Mouse (Mus musculus) thymus, adult 2 months (tissue): ENCODE results near the gene Gcdh. TPM values are rescaled to one million over a fixed set of nuclear protein-coding genes. Genes with fewer than 3 reads are reported as not detected.

Source experiments
- DNase-seq: peaks from one replicate; pipeline ENCODE4 v3.0.0; 2021
- H3K27ac ChIP-seq: fragments of 200-500 bp; 2 replicates; pipeline ENCODE4 v1.5.1; 2012; ENCODE audit warnings: low read length, control low read depth; ENCODE audit not compliant: control insufficient read depth, insufficient read depth
- H3K27me3 ChIP-seq: fragments of 200-500 bp; 2 replicates; pipeline ENCODE4 v1.6.1; 2012; ENCODE audit warnings: mild to moderate bottlenecking, low read length, moderate library complexity, mixed read lengths; ENCODE audit not compliant: control insufficient read depth, insufficient read depth
- H3K36me3 ChIP-seq: fragments of 200-500 bp; 2 replicates; pipeline ENCODE4 v1.6.1; 2012; ENCODE audit warnings: mild to moderate bottlenecking, low read length, moderate library complexity; ENCODE audit not compliant: control insufficient read depth, insufficient read depth
- H3K4me1 ChIP-seq: fragments of 200-500 bp; replicated peaks from 2 replicates; pipeline ENCODE4 v1.6.1; 2012; ENCODE audit warnings: low read length; ENCODE audit not compliant: control insufficient read depth, insufficient read depth
- H3K4me3 ChIP-seq: fragments of 200-500 bp; 2 replicates; pipeline ENCODE4 v1.5.1; 2012; ENCODE audit warnings: mild to moderate bottlenecking, low read length, control low read depth, moderate library complexity; ENCODE audit not compliant: control insufficient read depth, insufficient read depth
- CTCF ChIP-seq: fragments of 200-500 bp; IDR thresholded peaks from 2 replicates; pipeline ENCODE4 v1.5.1; 2012; ENCODE audit warnings: mild to moderate bottlenecking, control low read depth, low read length, moderate library complexity, borderline replicate concordance; ENCODE audit not compliant: control insufficient read depth, poor library complexity, insufficient read depth; ENCODE audit errors: extremely low read depth
- POLR2A ChIP-seq: fragments of 200-500 bp; IDR thresholded peaks from 2 replicates; pipeline ENCODE4 v1.6.1; 2012; ENCODE audit warnings: mild to moderate bottlenecking, low read length, control low read depth, moderate library complexity; ENCODE audit not compliant: control insufficient read depth, poor library complexity, insufficient read depth; ENCODE audit errors: extremely low read depth
- WGBS: fragments of 180-500 bp; shearing (Covaris S2); methylation state at CpG from one replicate; pipeline ENCODE4 v1.1.7; 2018; 5-methylcytosine and 5-hydroxymethylcytosine counted together
- polyA plus RNA-seq: library from polyadenylated mRNA; depleted of rRNA; stranded (reverse); fragments of >200 nt; gene quantifications from 2 replicates; pipeline ENCODE4 v1.2.3, GENCODE M21; 2012

Gene Gcdh
- polyA plus RNA-seq, 1 experiment = 85.2 TPM

DNA sequence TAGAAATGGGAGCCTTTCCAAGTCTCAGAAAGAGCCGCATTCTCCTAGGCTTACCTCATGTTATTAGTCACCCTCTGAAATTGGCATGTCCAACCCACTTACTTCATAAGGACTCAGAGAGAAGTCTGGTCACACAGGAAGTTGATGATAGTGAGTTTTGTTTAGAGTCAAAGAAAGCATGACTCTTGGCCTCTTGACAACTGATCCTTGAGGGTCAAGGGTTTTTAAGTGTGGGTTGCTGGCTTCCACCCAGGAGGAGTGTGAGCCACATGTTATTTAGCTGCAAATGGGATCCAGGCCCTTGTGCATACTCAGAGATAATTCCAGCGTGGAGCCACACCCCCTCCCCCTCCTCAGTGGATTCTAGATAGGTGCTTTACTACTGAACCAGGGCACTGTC, 27.9 kb upstream of the Gcdh start:
- no peak overlapping the region for H3K4me3 ChIP-seq
- H3K36me3 ChIP-seq = no peaks in the 10 kb centered on the region
- DNase-seq = no peak
- H3K4me1 ChIP-seq = 0 out of 2 replicates have a peak, but pooled peaks cover 2% of the 10 kb centered on the region
- H3K27me3 ChIP-seq = no peaks in the 10 kb centered on the region; the same call in 1 of the 2 replicates
- H3K27ac ChIP-seq = no peak overlapping the region
- TF ChIP-seq CTCF (no peak), POLR2A (no peak)
- WGBS = 96% methylated on average over 2 of the region's 2 CpGs

DNA sequence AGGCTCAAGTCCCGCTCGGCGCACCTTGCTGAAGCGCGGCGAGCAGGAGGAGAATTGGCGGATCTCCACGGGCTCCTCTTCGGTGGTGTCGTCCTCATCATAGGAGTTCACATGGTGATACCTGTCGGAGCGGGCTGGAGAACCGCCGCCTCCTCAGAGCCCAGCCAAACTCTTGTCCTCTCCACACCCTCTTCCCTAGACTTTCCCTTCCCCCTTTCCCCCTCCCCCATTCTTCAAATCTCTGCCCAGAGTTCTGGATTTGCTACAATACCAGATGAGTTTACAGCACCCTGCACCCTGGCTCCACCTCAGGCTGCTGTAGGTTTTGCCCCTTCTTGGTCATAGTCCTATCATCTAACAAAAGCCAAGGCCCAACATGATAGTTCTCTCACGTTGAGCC, 24.9 kb upstream of the Gcdh start:
- Histone ChIP-seq H3K27ac (no peak overlapping the region), H3K4me3 (no peak overlapping the region), H3K4me1 (peaks cover 1% of the 10 kb centered on the region), H3K36me3 (no peaks in the 10 kb centered on the region), H3K27me3 (no peaks in the 10 kb centered on the region; the same call in 1 of the 2 replicates)
- no peak for DNase-seq
- TF ChIP-seq CTCF = no peak
- no peak for TF ChIP-seq POLR2A
- 97% methylated on average over 15 of the region's 15 CpGs for WGBS

DNA sequence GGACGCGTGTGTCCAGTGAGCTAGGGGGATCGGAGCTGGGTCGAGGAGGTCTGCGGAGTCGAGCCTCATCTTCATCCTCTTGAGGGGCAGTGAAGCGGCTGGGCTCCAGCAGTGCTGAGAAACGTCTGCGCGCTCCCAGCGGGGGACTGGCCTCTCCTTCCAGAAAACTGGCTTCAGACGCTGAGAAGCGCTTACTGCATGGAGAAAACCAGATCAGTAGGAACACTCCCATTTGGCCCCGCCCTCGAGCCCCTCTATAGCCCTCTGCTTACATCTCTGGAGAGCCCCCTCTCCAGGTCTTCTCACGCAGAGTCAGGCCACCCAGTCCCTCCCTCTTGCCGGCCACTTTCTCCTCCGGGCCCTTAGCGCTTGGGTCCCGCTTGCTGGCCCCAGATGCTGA, 24.1 kb upstream of the Gcdh start:
- no peak for DNase-seq
- 77% methylated on average over 20 of the region's 20 CpGs for WGBS
- no peak overlapping the region for H3K27ac ChIP-seq
- TF ChIP-seq POLR2A (no peak), CTCF (no peak)
- no peaks in the 10 kb centered on the region for H3K36me3 ChIP-seq
- H3K4me3 ChIP-seq = no peak overlapping the region
- H3K4me1 ChIP-seq = peaks cover 4% of the 10 kb centered on the region
- no peaks in the 10 kb centered on the region; the same call in 1 of the 2 replicates for H3K27me3 ChIP-seq

DNA sequence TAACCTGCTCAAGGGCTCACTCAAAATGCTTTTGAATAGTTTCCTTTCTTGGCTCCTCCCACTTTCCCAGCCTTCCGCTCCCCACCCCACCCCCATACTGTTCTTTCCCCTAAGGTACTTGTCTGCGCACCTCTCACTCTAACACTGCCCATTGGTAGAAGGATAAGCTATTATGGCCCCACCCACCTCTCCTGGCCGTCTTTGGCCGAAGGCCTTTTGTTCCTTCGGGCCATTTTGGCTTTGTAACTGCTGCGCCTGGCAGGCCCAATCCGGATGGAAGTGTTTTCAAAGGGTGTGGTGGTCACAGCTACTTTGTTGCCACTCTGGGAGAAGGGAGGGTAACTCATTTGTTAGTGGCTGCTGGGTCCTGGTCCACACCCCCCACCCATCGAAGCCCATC, 21.5 kb upstream of the Gcdh start:
- no peak for TF ChIP-seq POLR2A
- no peak for TF ChIP-seq CTCF
- WGBS = 91% methylated on average over 8 of the region's 8 CpGs
- no peak for DNase-seq
- no peaks in the 10 kb centered on the region for H3K36me3 ChIP-seq
- H3K4me1 ChIP-seq = peaks cover 9% of the 10 kb centered on the region
- H3K27ac ChIP-seq = no peak overlapping the region
- H3K4me3 ChIP-seq = no peak overlapping the region
- no peaks in the 10 kb centered on the region for H3K27me3 ChIP-seq

DNA sequence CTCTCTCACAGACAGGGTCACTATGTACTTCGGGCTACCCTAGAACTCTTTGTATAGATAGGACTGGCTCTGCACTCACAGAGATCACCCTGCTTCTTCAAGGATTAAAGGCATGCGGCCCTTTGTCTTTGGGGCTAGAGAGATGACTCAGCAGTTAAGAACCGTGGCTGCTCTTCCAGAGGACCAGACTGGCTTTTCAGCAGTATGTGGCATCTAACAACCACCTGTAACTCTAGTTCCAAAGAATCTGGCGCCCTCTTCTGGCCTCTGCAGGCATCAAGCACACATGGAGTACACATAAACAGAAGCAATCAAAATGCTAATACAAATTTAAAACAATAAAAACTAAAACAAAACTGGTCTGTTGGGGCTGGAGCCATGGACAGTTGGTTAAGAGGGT, 20.2 kb upstream of the Gcdh start:
- TF ChIP-seq CTCF (no peak), POLR2A (no peak)
- Histone ChIP-seq H3K4me3 (no peak overlapping the region), H3K27me3 (no peaks in the 10 kb centered on the region), H3K27ac (no peak overlapping the region), H3K36me3 (no peaks in the 10 kb centered on the region), H3K4me1 (peaks cover 15% of the 10 kb centered on the region)
- peak; percentile 41 for DNase-seq
- WGBS = 30% methylated on average over 4 of the region's 4 CpGs

DNA sequence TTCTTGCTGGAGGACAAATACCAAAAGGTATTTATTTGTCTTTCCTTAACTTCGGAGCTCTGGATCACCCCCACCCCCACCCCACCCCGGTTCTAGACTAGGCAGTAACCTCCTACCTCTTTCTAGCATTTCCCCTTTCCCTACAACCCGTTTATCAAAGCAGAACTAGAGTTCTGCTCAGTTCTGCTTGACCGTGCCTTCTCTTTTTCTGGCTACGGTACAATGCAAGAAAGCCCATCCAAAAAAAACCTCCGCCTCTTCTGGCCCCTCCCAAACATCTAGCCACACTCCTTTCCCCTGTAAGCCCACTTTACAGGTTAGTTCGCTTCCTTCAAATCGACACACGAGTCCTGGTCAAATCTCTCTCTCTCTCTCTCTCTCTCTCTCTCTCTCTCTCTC, 19.8 kb upstream of the Gcdh start:
- H3K27ac ChIP-seq = no peak overlapping the region
- 6% methylated on average over 9 of the region's 9 CpGs for WGBS
- H3K4me1 ChIP-seq = peaks cover 19% of the 10 kb centered on the region
- H3K36me3 ChIP-seq = no peaks in the 10 kb centered on the region
- no peaks in the 10 kb centered on the region for H3K27me3 ChIP-seq
- peak overlapping the region; percentile 56 for H3K4me3 ChIP-seq
- TF ChIP-seq CTCF = no peak
- TF ChIP-seq POLR2A = no peak
- DNase-seq = no peak

DNA sequence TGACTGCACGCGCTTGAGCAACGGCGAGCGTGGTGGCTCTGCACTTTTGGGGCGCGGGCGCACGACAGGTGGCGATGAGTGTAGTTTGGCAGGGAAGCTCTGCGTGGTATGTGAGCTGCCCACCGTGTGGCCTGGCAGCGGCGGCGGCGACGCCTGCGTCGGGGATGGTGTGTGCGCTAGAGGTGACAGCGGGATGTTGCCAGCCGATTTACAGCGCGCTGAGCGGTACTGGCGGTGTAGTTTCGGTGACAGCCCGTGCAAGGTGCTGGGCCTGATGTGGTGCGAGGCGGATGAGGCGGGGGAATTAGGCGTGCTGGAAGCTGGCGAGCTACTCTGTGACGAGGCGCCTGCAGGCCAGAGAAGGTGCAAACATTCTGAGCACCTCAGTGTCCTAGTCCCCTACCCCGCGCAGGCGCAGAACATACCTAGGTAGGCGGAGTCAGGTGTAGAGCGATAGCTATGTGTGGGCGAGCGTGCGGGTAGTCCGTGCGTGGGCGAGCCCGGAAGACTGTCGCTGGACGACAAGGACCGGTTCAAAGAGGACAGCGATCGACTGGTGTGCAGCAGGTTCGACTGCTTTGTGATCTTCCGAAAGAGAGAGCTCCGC, 19.3 kb upstream of the Gcdh start:
- Histone ChIP-seq H3K27me3 (no peaks in the 10 kb centered on the region), H3K36me3 (no peaks in the 10 kb centered on the region), H3K4me1 (peaks cover 19% of the 10 kb centered on the region), H3K4me3 (peak overlapping the region; percentile 56), H3K27ac (no peak overlapping the region)
- 3% methylated on average over 55 of the region's 55 CpGs for WGBS
- TF ChIP-seq CTCF (no peak), POLR2A (peak; percentile 14; the same call in 1 of the 2 replicates)
- peak; percentile 80 for DNase-seq
